Mouse (Mus musculus) erythroblast, embryonic 14.5 days (primary cell): Measurements from ENCODE around the gene Parp9.

Experiments
- GATA1 ChIP-seq: IDR thresholded peaks from 2 replicates; pipeline ENCODE4 v1.6.1; 2012; ENCODE audit warnings: low read length, inconsistent platforms, mixed read lengths
- TAL1 ChIP-seq: IDR thresholded peaks from 3 replicates; pipeline ENCODE4 v1.6.1; 2012; ENCODE audit warnings: low read length, inconsistent platforms, mixed read lengths

GRCm38 (mm10) chr16:35905355-35905754 lies 32.9 kb upstream of the Parp9 start:
- TF ChIP-seq GATA1 (no peak), TAL1 (no peak)
